Mouse (Mus musculus): ENCODE results near the gene Zfp771.
A peak's percentile ranks its signal among the peaks of the same experiment; 100 is the strongest.

Zfp771 gene

DNA sequence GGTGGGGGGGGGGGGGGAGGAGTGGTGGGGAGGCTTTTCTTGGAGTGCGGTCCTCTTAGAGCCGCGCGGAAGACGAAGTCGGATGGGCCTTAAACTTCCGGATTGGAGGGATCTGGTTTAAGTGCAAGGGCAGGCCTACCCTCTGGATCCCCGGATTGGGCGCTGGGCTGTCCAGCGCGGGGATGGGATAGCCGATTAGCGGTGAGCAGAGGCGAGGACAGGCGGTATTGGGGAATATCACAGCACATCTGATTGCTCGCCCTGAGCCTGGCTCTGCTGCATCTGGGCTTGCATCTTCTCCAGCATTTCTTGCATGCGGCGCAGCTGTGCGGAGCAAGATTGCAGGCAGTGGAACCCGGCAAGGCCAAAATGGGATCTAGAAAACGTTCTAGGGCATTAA, 29.6 kb upstream of the Zfp771 start:
- TF ChIP-seq POU5F1 (IDR thresholded peaks at IDR 0.05; ENCODE audit: borderline replicate concordance, low read length) (no peak), NANOG (IDR thresholded peaks at IDR 0.05; ENCODE audit: borderline replicate concordance, low read length) (no peak), CTCF (conservative IDR thresholded peaks at IDR 0.05; ENCODE audit: low read length) (no peak)
- no peaks in the 10 kb centered on the region for H3K9me3 ChIP-seq (ENCODE audit: low read length)
- H3K4me3 ChIP-seq (replicated peaks; ENCODE audit: low read length) = peak overlapping the region; percentile 79
- no peaks in the 10 kb centered on the region for H3K27me3 ChIP-seq (ENCODE audit: insufficient read depth, low read length)
- H3K36me3 ChIP-seq (ENCODE audit: insufficient read depth, low read length) = peaks cover 37% of the 10 kb centered on the region
- peaks cover 97% of the 10 kb centered on the region for H3K4me1 ChIP-seq (replicated peaks; ENCODE audit: low read depth, low read length)

DNA sequence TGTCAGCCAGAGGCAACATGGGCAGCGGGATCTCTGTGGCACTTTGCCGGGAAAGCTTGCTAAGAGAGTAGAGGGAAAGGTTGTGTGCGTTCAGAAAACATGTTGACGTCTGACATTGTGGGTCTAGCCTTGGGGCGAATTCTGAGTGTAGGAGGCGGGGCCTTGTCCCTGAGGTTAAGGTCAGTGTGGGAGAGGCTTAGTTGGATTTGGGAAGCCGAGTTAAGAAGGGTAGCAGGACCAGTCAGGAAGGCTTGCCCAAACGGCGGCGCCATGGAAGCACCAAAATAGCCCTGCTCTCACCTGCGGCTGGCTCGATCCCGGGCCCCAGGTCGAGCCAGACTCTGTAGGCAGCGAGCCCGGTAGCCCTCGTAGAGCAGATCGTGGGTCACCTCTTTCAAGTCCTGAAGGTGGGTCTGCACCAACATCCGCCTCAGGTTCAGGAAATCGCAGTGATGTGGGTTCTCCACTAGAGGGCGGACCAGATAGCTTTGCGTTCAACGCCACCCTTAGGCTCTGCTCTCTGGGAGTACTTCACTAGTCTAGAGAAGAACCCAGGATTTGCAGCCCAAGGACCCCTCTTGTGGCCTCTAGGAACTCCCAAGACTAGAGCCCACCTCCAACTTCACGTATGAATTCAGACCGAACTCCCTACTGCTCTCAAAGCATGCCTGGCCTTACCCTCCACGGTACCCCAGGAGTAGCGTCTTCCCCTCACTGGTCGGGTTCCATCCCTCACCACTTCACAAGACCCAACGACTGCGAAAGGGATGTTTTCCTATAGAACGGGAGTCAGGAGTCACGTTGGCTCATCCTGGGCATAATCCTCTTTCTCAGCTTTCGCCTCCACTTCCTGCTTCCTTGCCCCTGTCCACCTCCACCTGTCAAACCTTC, 28.8 kb upstream of the Zfp771 start:
- H3K9me3 ChIP-seq (ENCODE audit: low read length) = no peaks in the 10 kb centered on the region
- H3K4me3 ChIP-seq (replicated peaks; ENCODE audit: low read length) = peak overlapping the region; percentile 79
- H3K27me3 ChIP-seq (ENCODE audit: insufficient read depth, low read length) = no peaks in the 10 kb centered on the region

DNA sequence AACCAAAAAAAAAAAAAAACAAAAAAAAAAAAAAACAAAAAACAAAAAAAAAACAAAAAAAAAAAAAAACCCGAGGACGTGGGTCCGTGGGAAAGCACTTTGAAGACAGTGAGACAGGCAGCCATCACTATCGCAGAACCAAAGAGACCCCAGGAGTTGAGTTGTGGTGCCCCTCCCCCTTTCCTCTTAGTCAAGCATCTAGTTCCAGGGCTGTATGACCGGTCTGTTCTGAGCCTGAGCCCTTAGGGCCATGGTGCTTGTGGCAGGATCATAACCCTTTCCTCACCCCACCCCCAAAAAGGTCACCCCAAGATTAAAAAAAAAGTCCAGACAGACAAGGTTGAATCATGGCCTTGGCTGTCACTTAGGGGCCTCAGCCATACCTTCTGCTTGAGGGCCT, 27.8 kb upstream of the Zfp771 start:
- peak overlapping the region; percentile 79 for H3K4me3 ChIP-seq (replicated peaks; ENCODE audit: low read length)
- peaks cover 37% of the 10 kb centered on the region for H3K36me3 ChIP-seq (ENCODE audit: insufficient read depth, low read length)
- no peaks in the 10 kb centered on the region for H3K9me3 ChIP-seq (ENCODE audit: low read length)
- TF ChIP-seq POU5F1 (IDR thresholded peaks at IDR 0.05; ENCODE audit: borderline replicate concordance, low read length) = no peak
- no peak for TF ChIP-seq NANOG (IDR thresholded peaks at IDR 0.05; ENCODE audit: borderline replicate concordance, low read length)
- TF ChIP-seq CTCF (conservative IDR thresholded peaks at IDR 0.05; ENCODE audit: low read length) = no peak
- peaks cover 97% of the 10 kb centered on the region for H3K4me1 ChIP-seq (replicated peaks; ENCODE audit: low read depth, low read length)
- no peaks in the 10 kb centered on the region for H3K27me3 ChIP-seq (ENCODE audit: insufficient read depth, low read length)

More for the DNA sequence above, 28.8 kb upstream of the Zfp771 start:
- Histone ChIP-seq H3K4me1 (replicated peaks; ENCODE audit: low read depth, low read length) (peaks cover 97% of the 10 kb centered on the region), H3K36me3 (ENCODE audit: insufficient read depth, low read length) (peaks cover 37% of the 10 kb centered on the region)
- TF ChIP-seq CTCF (conservative IDR thresholded peaks at IDR 0.05; ENCODE audit: low read length) (peak; percentile 63), NANOG (IDR thresholded peaks at IDR 0.05; ENCODE audit: borderline replicate concordance, low read length) (no peak; the same call in 1 of the 2 replicates), POU5F1 (IDR thresholded peaks at IDR 0.05; ENCODE audit: borderline replicate concordance, low read length) (no peak)

- H3K4me1 ChIP-seq (replicated peaks; ENCODE audit: low read depth, low read length) = peaks cover 95% of the 10 kb centered on the region
- no peaks in the 10 kb centered on the region for H3K27me3 ChIP-seq (ENCODE audit: insufficient read depth, low read length)
- 0 out of 2 replicates have a peak, but pooled peaks cover 5% of the 10 kb centered on the region for H3K9me3 ChIP-seq (ENCODE audit: low read length)
- peak overlapping the region; percentile 79 for H3K4me3 ChIP-seq (replicated peaks; ENCODE audit: low read length)
- no peak for TF ChIP-seq CTCF (conservative IDR thresholded peaks at IDR 0.05; ENCODE audit: low read length)
- no peak for TF ChIP-seq POU5F1 (IDR thresholded peaks at IDR 0.05; ENCODE audit: borderline replicate concordance, low read length)
- TF ChIP-seq NANOG (IDR thresholded peaks at IDR 0.05; ENCODE audit: borderline replicate concordance, low read length) = no peak
- H3K36me3 ChIP-seq (ENCODE audit: insufficient read depth, low read length) = peaks cover 43% of the 10 kb centered on the region
Observed at GRCm38 (mm10) chr7:127217475-127217874, 26.6 kb upstream of the Zfp771 start.

DNA sequence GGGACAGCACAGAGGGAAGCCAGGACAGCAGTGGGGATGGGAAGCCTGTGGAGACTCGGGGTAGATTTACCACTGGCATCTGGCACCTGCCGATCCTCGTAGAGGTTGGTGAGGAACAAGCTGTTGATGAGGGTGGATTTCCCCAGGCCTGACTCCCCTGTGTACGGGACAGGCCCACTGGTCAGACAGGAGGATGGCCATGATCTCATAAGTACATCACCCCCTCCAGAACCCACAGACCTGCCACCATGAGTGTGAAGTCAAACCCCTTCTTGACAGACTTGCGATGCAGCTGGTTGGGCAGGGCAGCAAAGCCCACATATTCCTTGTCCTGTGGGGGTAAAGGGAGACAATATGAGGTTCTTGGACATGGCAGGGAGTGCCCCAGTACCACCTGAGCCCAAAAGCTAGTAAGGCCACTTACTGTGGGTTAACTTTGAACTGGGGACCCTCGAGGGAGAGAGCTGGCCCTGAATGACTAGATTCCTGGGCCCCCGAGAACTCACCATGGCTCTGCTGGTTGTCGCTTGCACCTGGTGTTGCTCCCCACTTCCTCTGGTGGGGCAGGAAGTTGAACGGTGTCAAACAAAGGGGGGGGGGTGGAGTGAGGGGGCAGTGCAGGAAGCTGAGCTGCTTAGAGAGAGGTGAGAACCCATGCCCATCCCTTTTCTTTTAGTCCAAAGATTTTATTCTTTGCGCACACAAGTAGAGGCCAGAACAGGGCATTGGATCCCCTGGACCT, 26.0 kb upstream of the Zfp771 start:
- Histone ChIP-seq H3K36me3 (ENCODE audit: insufficient read depth, low read length) (peaks cover 47% of the 10 kb centered on the region), H3K4me1 (replicated peaks; ENCODE audit: low read depth, low read length) (peaks cover 95% of the 10 kb centered on the region), H3K4me3 (replicated peaks; ENCODE audit: low read length) (peak overlapping the region; percentile 79), H3K9me3 (ENCODE audit: low read length) (0 out of 2 replicates have a peak, but pooled peaks cover 5% of the 10 kb centered on the region), H3K27me3 (ENCODE audit: insufficient read depth, low read length) (no peaks in the 10 kb centered on the region)
- no peak for TF ChIP-seq CTCF (conservative IDR thresholded peaks at IDR 0.05; ENCODE audit: low read length)
- TF ChIP-seq NANOG (IDR thresholded peaks at IDR 0.05; ENCODE audit: borderline replicate concordance, low read length) = no peak
- no peak for TF ChIP-seq POU5F1 (IDR thresholded peaks at IDR 0.05; ENCODE audit: borderline replicate concordance, low read length)

- H3K4me3 ChIP-seq (replicated peaks; ENCODE audit: low read length) = peak overlapping the region; percentile 79
- TF ChIP-seq POU5F1 (IDR thresholded peaks at IDR 0.05; ENCODE audit: borderline replicate concordance, low read length) (no peak), CTCF (conservative IDR thresholded peaks at IDR 0.05; ENCODE audit: low read length) (no peak), NANOG (IDR thresholded peaks at IDR 0.05; ENCODE audit: borderline replicate concordance, low read length) (no peak)
- no peaks in the 10 kb centered on the region for H3K27me3 ChIP-seq (ENCODE audit: insufficient read depth, low read length)
- peaks cover 95% of the 10 kb centered on the region for H3K4me1 ChIP-seq (replicated peaks; ENCODE audit: low read depth, low read length)
- 0 out of 2 replicates have a peak, but pooled peaks cover 5% of the 10 kb centered on the region for H3K9me3 ChIP-seq (ENCODE audit: low read length)
- peaks cover 43% of the 10 kb centered on the region for H3K36me3 ChIP-seq (ENCODE audit: insufficient read depth, low read length)
Observed at GRCm38 (mm10) chr7:127218670-127219069, 25.4 kb upstream of the Zfp771 start.

DNA sequence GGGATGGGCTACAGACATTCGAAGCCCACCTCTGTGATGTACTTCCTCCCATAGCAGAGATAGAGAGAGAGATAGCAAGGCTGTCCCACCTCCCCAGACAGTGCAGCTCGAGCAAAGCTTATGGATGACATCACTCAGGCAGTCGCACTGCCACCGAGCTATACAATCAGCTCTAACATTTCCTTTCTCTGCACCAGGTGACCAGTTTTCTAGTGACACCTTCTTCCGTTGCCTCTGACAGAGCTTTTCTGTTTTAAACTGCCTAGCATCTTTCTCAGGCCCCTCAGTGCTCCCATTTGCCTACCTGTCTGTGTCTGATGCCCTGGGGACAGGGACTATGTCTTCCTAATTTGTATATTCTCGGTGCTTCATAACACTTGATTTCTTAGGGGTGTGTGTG, 23.6 kb upstream of the Zfp771 start:
- no peak for TF ChIP-seq CTCF (conservative IDR thresholded peaks at IDR 0.05; ENCODE audit: low read length)
- no peak for TF ChIP-seq POU5F1 (IDR thresholded peaks at IDR 0.05; ENCODE audit: borderline replicate concordance, low read length)
- TF ChIP-seq NANOG (IDR thresholded peaks at IDR 0.05; ENCODE audit: borderline replicate concordance, low read length) = no peak

DNA sequence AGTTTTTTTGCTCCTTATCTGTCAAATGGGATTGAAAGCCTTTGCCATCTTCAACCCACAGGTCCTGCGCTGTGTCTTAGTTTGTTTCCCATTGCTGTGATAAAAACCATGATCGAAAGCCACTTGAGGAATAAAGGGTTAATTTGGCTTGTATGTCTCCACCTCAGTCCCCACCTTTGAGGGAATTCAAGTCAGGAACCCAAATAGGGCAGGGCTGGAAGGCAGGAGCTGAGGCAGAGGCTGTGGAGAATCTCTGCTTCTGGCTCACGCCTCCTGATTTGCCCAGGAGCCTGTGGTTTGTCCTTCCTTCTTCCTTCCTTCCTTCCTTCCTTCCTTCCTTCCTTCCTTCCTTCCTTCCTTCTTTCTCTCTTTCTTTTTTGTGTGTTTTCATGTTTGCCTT, 21.0 kb upstream of the Zfp771 start:
- Histone ChIP-seq H3K36me3 (ENCODE audit: insufficient read depth, low read length) (peaks cover 17% of the 10 kb centered on the region; the same call in 1 of the 2 replicates), H3K4me3 (replicated peaks; ENCODE audit: low read length) (peak overlapping the region; percentile 43), H3K4me1 (replicated peaks; ENCODE audit: low read depth, low read length) (peaks cover 94% of the 10 kb centered on the region), H3K27me3 (ENCODE audit: insufficient read depth, low read length) (no peaks in the 10 kb centered on the region), H3K9me3 (ENCODE audit: low read length) (0 out of 2 replicates have a peak, but pooled peaks cover 8% of the 10 kb centered on the region)
- TF ChIP-seq NANOG (IDR thresholded peaks at IDR 0.05; ENCODE audit: borderline replicate concordance, low read length) (no peak), CTCF (conservative IDR thresholded peaks at IDR 0.05; ENCODE audit: low read length) (no peak), POU5F1 (IDR thresholded peaks at IDR 0.05; ENCODE audit: borderline replicate concordance, low read length) (no peak)

More for the DNA sequence above, 23.6 kb upstream of the Zfp771 start:
- no peaks in the 10 kb centered on the region for H3K27me3 ChIP-seq (ENCODE audit: insufficient read depth, low read length)
- 0 out of 2 replicates have a peak, but pooled peaks cover 8% of the 10 kb centered on the region for H3K9me3 ChIP-seq (ENCODE audit: low read length)
- H3K4me3 ChIP-seq (replicated peaks; ENCODE audit: low read length) = no peak overlapping the region
- peaks cover 26% of the 10 kb centered on the region for H3K36me3 ChIP-seq (ENCODE audit: insufficient read depth, low read length)
- H3K4me1 ChIP-seq (replicated peaks; ENCODE audit: low read depth, low read length) = peaks cover 94% of the 10 kb centered on the region

Data from E14TG2a.4 (cell line).